7 mouse cellular contexts compared by ENCODE assay signal in genomic region chr2:38924571-38924970, GRCm38 (mm10). TPM values are rescaled to one million over a fixed set of nuclear protein-coding genes. Genes with fewer than 3 reads are reported as not detected.
A peak's percentile ranks its signal among the peaks of the same experiment; 100 is the strongest.
DNase-seq lines count a peak whose midpoint lies in the region; ATAC-seq and TF ChIP-seq lines count a peak whose summit lies in the region.

No protein-coding gene starts in this region.

- no peaks in the 10 kb centered on the region for H3K27me3 ChIP-seq in neural tube, embryonic 11.5 days (ENCODE audit: control insufficient read depth, insufficient read depth, low read length)
- H3K27me3 ChIP-seq in forebrain, embryonic 16.5 days (replicated peaks; ENCODE audit: control insufficient read depth, insufficient read depth, low read length), result peaks cover 8% of the 10 kb centered on the region
- H3K27me3 ChIP-seq in liver, embryonic 15.5 days, result peaks cover 44% of the 10 kb centered on the region
- peaks cover 9% of the 10 kb centered on the region; the same call in 1 of the 2 replicates for H3K27me3 ChIP-seq in thymus, adult 2 months (ENCODE audit: control insufficient read depth, insufficient read depth, low read length)

- ATAC-seq in neural tube, embryonic 11.5 days (ENCODE audit: insufficient read depth, low FRiP score, low TSS enrichment), result no peak
- no peak for ATAC-seq in forebrain, embryonic 16.5 days
- ATAC-seq in liver, embryonic 15.5 days (ENCODE audit: insufficient read depth), result no peak

- H3K9me3 ChIP-seq in neural tube, embryonic 11.5 days (ENCODE audit: control insufficient read depth, low read length), result no peaks in the 10 kb centered on the region
- no peaks in the 10 kb centered on the region for H3K9me3 ChIP-seq in forebrain, embryonic 16.5 days (ENCODE audit: control insufficient read depth, low read length)
- H3K9me3 ChIP-seq in liver, embryonic 15.5 days (replicated peaks), result no peaks in the 10 kb centered on the region

- TF ChIP-seq POLR2A in thymus, adult 2 months (IDR thresholded peaks at IDR 0.05; ENCODE audit: control insufficient read depth, extremely low read depth, insufficient read depth, low read length, poor library complexity), result no peak

- no peak for DNase-seq in neural tube, embryonic 11.5 days (ENCODE audit: low spot score)
- DNase-seq in neural tube, embryonic 10.5 days (ENCODE audit: extremely low spot score, low spot score), result no peak
- no peak for DNase-seq in spleen, postnatal 36 days (ENCODE audit: low spot score in 2 of 2)
- no peak for DNase-seq in c-Kit-positive CD71-positive TER-119-positive erythroid progenitor cells, embryonic 14.5 days (ENCODE audit: low spot score)
- no peak for DNase-seq in thymus, adult 2 months

- TF ChIP-seq CTCF in thymus, adult 2 months (IDR thresholded peaks at IDR 0.05; ENCODE audit: borderline replicate concordance, control insufficient read depth, extremely low read depth, insufficient read depth, low read length, poor library complexity), result no peak

- no peaks in the 10 kb centered on the region for H3K36me3 ChIP-seq in neural tube, embryonic 11.5 days (ENCODE audit: control insufficient read depth, insufficient read depth, low read length)
- H3K36me3 ChIP-seq in forebrain, embryonic 16.5 days (ENCODE audit: control insufficient read depth, insufficient read depth), result no peaks in the 10 kb centered on the region
- no peaks in the 10 kb centered on the region for H3K36me3 ChIP-seq in liver, embryonic 15.5 days (replicated peaks)
- no peaks in the 10 kb centered on the region for H3K36me3 ChIP-seq in thymus, adult 2 months (ENCODE audit: control insufficient read depth, insufficient read depth, low read length)

- under 1% methylated on average over 10 of the region's 10 CpGs for WGBS in neural tube, embryonic 11.5 days
- 4% methylated on average over 10 of the region's 10 CpGs for WGBS in forebrain, embryonic 16.5 days
- WGBS in liver, embryonic 15.5 days (ENCODE audit: insufficient replicate concordance), result 17% methylated on average over 10 of the region's 10 CpGs
- 47% methylated on average over 10 of the region's 10 CpGs for WGBS in thymus, adult 2 months

- H3K4me2 ChIP-seq in neural tube, embryonic 11.5 days (ENCODE audit: low read depth), result peak overlapping the region; percentile 80
- H3K4me2 ChIP-seq in forebrain, embryonic 16.5 days (ENCODE audit: low read length), result peak overlapping the region; percentile 99
- H3K4me2 ChIP-seq in liver, embryonic 15.5 days, result peak overlapping the region; percentile 97

- peak overlapping the region; percentile 89 for H3K4me3 ChIP-seq in neural tube, embryonic 11.5 days (ENCODE audit: low read depth, low read length)
- H3K4me3 ChIP-seq in forebrain, embryonic 16.5 days (replicated peaks; ENCODE audit: low read length), result peak overlapping the region; percentile 85
- H3K4me3 ChIP-seq in liver, embryonic 15.5 days (replicated peaks), result peak overlapping the region; percentile 89
- H3K4me3 ChIP-seq in thymus, adult 2 months (ENCODE audit: control insufficient read depth, insufficient read depth, low read length), result no peak overlapping the region

- peak overlapping the region; percentile 79 for H3K9ac ChIP-seq in neural tube, embryonic 11.5 days (ENCODE audit: low read length)
- no peak overlapping the region for H3K9ac ChIP-seq in forebrain, embryonic 16.5 days (replicated peaks; ENCODE audit: low read depth, low read length)
- no peak overlapping the region for H3K9ac ChIP-seq in liver, embryonic 15.5 days

- no peak overlapping the region for H3K27ac ChIP-seq in neural tube, embryonic 11.5 days (ENCODE audit: low read depth, low read length)
- no peak overlapping the region for H3K27ac ChIP-seq in forebrain, embryonic 16.5 days (ENCODE audit: low read length)
- no peak overlapping the region for H3K27ac ChIP-seq in liver, embryonic 15.5 days (replicated peaks)
- no peak overlapping the region for H3K27ac ChIP-seq in thymus, adult 2 months (ENCODE audit: control insufficient read depth, insufficient read depth, low read length)

- peaks cover 10% of the 10 kb centered on the region for H3K4me1 ChIP-seq in neural tube, embryonic 11.5 days (ENCODE audit: control insufficient read depth, insufficient read depth, low read length)
- peaks cover 18% of the 10 kb centered on the region for H3K4me1 ChIP-seq in forebrain, embryonic 16.5 days (replicated peaks; ENCODE audit: control insufficient read depth, insufficient read depth, low read length)
- peaks cover 25% of the 10 kb centered on the region for H3K4me1 ChIP-seq in liver, embryonic 15.5 days (replicated peaks)
- H3K4me1 ChIP-seq in thymus, adult 2 months (replicated peaks; ENCODE audit: control insufficient read depth, insufficient read depth, low read length), result peaks cover 9% of the 10 kb centered on the region

RNA-seq across cellular contexts. Expression of gene Nr6a1, which starts 2.9 kb away (rescaled TPM):
- polyA plus RNA-seq in neural tube, embryonic 11.5 days (2014; fragmentation: Nextera tagmentation; extraction: Ambion mirVana), result 5.8 and 6.4 TPM in 2 replicates
- 1.1 and 1.5 TPM in 2 replicates for polyA plus RNA-seq in forebrain, embryonic 16.5 days (2015; fragmentation: Nextera tagmentation; extraction: Ambion mirVana)
- 1.1 TPM in 2 replicates for polyA plus RNA-seq in liver, embryonic 15.5 days (2015; fragmentation: Nextera tagmentation; extraction: Ambion mirVana)
- 3.4 and 4.2 TPM in 2 replicates for polyA plus RNA-seq in thymus, adult 2 months (2012; rRNA removed)

RNA-seq across cellular contexts. Expression of gene Olfml2a, which starts 7.2 kb away (rescaled TPM):
- 2.4 and 3.1 TPM in 2 replicates for polyA plus RNA-seq in neural tube, embryonic 11.5 days (2014; fragmentation: Nextera tagmentation; extraction: Ambion mirVana)
- polyA plus RNA-seq in forebrain, embryonic 16.5 days (2015; fragmentation: Nextera tagmentation; extraction: Ambion mirVana), result 2.6 and 3.0 TPM in 2 replicates
- polyA plus RNA-seq in liver, embryonic 15.5 days (2015; fragmentation: Nextera tagmentation; extraction: Ambion mirVana), result 0.10 and 0.14 TPM in 2 replicates
- polyA plus RNA-seq in thymus, adult 2 months (2012; rRNA removed), result 5.0 and 5.2 TPM in 2 replicates
